Mouse (Mus musculus) kidney, postnatal 0 days (tissue): ENCODE data around the gene Ly6f. TPM values are rescaled to one million over a fixed set of nuclear protein-coding genes. Genes with fewer than 3 reads are reported as not detected.
A peak's percentile ranks its signal among the peaks of the same experiment; 100 is the strongest.

Experiments
- ATAC-seq: fragments of 200-750 bp; cut with Nextera tagmentation; replicated peaks from 2 replicates; pipeline ENCODE4 v1.8.0; 2017; ENCODE audit warnings: low read depth, moderate number of reproducible peaks, moderate TSS enrichment, moderate library complexity; ENCODE audit not compliant: low FRiP score
- DNase-seq: peaks from one replicate; pipeline ENCODE4 v3.0.0-alpha.2; 2016; ENCODE audit warnings: low spot score
- H3K27ac ChIP-seq: fragments of 300-500 bp; sonication (generic); 2 replicates; pipeline ENCODE4 v1.5.1; 2014; ENCODE audit warnings: mild to moderate bottlenecking
- H3K27me3 ChIP-seq: fragments of 300-500 bp; sonication (generic); 2 replicates; pipeline ENCODE4 v1.6.1; 2014; ENCODE audit warnings: low read length, mixed read lengths; ENCODE audit not compliant: insufficient read depth
- H3K36me3 ChIP-seq: fragments of 300-500 bp; sonication (generic); 2 replicates; pipeline ENCODE4 v1.6.1; 2014; ENCODE audit warnings: low read length, mixed read lengths; ENCODE audit not compliant: insufficient read depth
- H3K4me1 ChIP-seq: fragments of 300-500 bp; sonication (generic); replicated peaks from 2 replicates; pipeline ENCODE4 v1.6.1; 2014; ENCODE audit warnings: antibody characterized with exemption, low read length, mixed read lengths; ENCODE audit not compliant: insufficient read depth
- H3K4me2 ChIP-seq: fragments of 300-500 bp; sonication (generic); 2 replicates; pipeline ENCODE4 v1.6.1; 2014; ENCODE audit warnings: mild to moderate bottlenecking, low read length, moderate library complexity, mixed read lengths
- H3K4me3 ChIP-seq: fragments of 300-500 bp; sonication (generic); replicated peaks from 2 replicates; pipeline ENCODE4 v1.5.1; 2014; ENCODE audit warnings: low read depth, low read length
- H3K9ac ChIP-seq: fragments of 300-500 bp; sonication (generic); 2 replicates; pipeline ENCODE4 v1.6.1; 2014; ENCODE audit warnings: low read depth, low read length
- H3K9me3 ChIP-seq: fragments of 300-500 bp; sonication (generic); replicated peaks from 2 replicates; pipeline ENCODE4 v1.6.1; 2016; ENCODE audit warnings: low read length, inconsistent platforms, mixed read lengths
- CTCF ChIP-seq: IDR thresholded peaks from 2 replicates; pipeline ENCODE4 v1.5.1; 2016; ENCODE audit warnings: antibody characterized with exemption, low read depth, mild to moderate bottlenecking, moderate library complexity
- WGBS: fragments of 180-500 bp; shearing (Covaris S2); extraction: QIAGEN DNeasy Blood & Tissue Kit; methylation state at CpG from one replicate; pipeline ENCODE4 v1.1.7; 2014; 5-methylcytosine and 5-hydroxymethylcytosine counted together
- polyA plus RNA-seq: library from polyadenylated mRNA; unstranded; fragments of >200 nt; fragmentation: Nextera tagmentation; extraction: Ambion mirVana; gene quantifications from 2 replicates; pipeline ENCODE4 v1.2.1, GENCODE M21; 2015

Gene Ly6f
- polyA plus RNA-seq: 3.0 and 3.5 TPM in 2 replicates

DNA sequence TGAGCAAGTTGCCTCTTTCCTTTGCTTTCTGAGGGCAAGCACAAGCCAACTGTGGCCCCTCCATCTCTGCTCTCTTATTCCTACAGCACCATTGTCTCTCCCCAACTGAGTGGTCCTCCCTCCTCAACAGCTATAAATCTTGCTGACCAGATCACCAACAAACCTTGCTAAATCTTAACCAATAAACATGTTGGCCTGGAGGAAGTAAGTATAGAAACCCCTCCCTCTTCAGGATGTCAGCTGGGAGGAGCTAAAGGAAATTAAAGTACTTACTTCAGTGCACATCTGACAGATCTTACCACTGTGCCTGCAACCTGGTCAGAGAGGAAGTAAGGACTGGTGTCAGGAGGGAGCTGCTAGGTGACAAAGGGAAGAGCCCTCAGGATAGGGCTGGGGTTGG, at the start of gene Ly6f:
Gene Ly6f, plus strand, starts transcription at position 301 of the 400 bp plus-strand sequence.
- H3K4me1 ChIP-seq: no peaks in the 10 kb centered on the region
- no peaks in the 10 kb centered on the region for H3K9me3 ChIP-seq
- H3K36me3 ChIP-seq: no peaks in the 10 kb centered on the region

GRCm38 (mm10) chr15:75221942-75222341, 46.3 kb upstream of the Ly6f start:
- no peaks in the 10 kb centered on the region for H3K9me3 ChIP-seq
- no peak overlapping the region for H3K9ac ChIP-seq
- H3K4me1 ChIP-seq: no peaks in the 10 kb centered on the region
- H3K4me2 ChIP-seq: no peak overlapping the region
- DNase-seq: no peak
- no peak for ATAC-seq
- H3K4me3 ChIP-seq: no peak overlapping the region
- no peak for TF ChIP-seq CTCF
- H3K27me3 ChIP-seq: no peaks in the 10 kb centered on the region
- no peak overlapping the region for H3K27ac ChIP-seq
- no peaks in the 10 kb centered on the region for H3K36me3 ChIP-seq

More for the DNA sequence above, at the start of gene Ly6f:
- H3K27ac ChIP-seq: no peak within 1 kb of the TSS
- no peaks in the 10 kb centered on the region for H3K27me3 ChIP-seq
- no peak within 1 kb of the TSS for H3K4me3 ChIP-seq
- DNase-seq: no peak
- TF ChIP-seq CTCF: no peak
- ATAC-seq: no peak
- no peak within 1 kb of the TSS for H3K9ac ChIP-seq
- no peak within 1 kb of the TSS for H3K4me2 ChIP-seq

GRCm38 (mm10) chr15:75237736-75238288, 30.4 kb upstream of the Ly6f start:
- H3K36me3 ChIP-seq: no peaks in the 10 kb centered on the region
- WGBS: 66% methylated on average over 3 of the region's 3 CpGs
- no peak overlapping the region for H3K27ac ChIP-seq
- DNase-seq (peak; percentile 14), ATAC-seq (peak; percentile 74)
- TF ChIP-seq CTCF: no peak
- no peaks in the 10 kb centered on the region for H3K27me3 ChIP-seq
- H3K4me2 ChIP-seq: no peak overlapping the region
- no peaks in the 10 kb centered on the region for H3K4me1 ChIP-seq
- H3K9me3 ChIP-seq: no peaks in the 10 kb centered on the region
- H3K4me3 ChIP-seq: no peak overlapping the region
- no peak overlapping the region for H3K9ac ChIP-seq

- Histone ChIP-seq H3K27ac (peak overlapping the region; percentile 15; the same call in 1 of the 2 replicates), H3K36me3 (no peaks in the 10 kb centered on the region), H3K27me3 (no peaks in the 10 kb centered on the region), H3K4me2 (no peak overlapping the region), H3K4me3 (no peak overlapping the region), H3K9ac (no peak overlapping the region), H3K4me1 (no peaks in the 10 kb centered on the region), H3K9me3 (no peaks in the 10 kb centered on the region)
- 29% methylated on average over 2 of the region's 2 CpGs for WGBS
- no peak for TF ChIP-seq CTCF
- DNase-seq (peak; percentile 30), ATAC-seq (peak; percentile 36; the same call in 1 of the 2 replicates)
These were observed 27.7 kb upstream of the Ly6f start for GRCm38 (mm10) chr15:75240558-75240957.

DNA sequence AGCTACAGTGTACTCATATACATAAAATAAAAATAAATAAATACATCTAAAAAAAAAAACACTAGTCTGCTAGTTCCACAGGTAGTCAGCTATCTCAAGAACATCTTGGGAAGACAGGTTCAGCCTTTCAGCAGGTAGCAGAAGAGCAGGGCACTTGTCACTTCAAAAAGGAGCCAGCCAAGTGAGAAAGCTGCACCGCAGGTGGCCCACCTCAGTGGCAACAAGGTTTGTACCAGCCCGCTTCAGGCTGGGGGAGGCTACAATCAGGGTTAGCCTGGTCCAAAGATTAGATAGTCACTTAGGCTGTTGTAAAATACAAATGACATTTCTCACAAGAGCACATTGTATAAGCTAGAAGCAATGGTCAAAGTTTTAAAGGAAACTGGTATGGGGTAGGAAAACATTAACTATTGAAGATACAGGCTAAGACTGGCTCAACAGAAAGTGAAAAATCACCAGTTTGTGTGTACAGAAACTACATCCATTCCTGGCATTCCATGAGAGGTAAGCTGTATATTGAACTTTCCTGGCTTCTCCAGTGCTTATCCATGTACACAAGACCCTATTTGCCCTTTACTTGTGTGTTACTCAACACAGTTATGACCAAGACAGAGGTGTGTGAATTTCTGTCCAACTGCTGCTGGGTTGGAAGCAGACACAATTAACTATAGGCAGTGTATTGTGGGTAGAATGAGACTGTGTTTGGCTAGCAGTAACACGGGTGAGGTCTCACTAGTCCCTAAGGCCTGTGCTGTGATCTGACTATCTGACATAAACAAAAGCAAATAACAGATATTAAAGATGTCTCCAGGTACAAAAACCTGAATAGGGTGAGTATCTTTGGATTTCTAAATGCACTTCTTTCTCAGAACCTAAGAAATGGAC, 25.2 kb upstream of the Ly6f start:
- Histone ChIP-seq H3K27ac (no peak overlapping the region; the same call in 1 of the 2 replicates), H3K4me3 (no peak overlapping the region), H3K9ac (no peak overlapping the region), H3K4me1 (no peaks in the 10 kb centered on the region), H3K36me3 (no peaks in the 10 kb centered on the region), H3K9me3 (no peaks in the 10 kb centered on the region), H3K4me2 (no peak overlapping the region), H3K27me3 (no peaks in the 10 kb centered on the region)
- no peak for ATAC-seq
- no peak for DNase-seq
- no peak for TF ChIP-seq CTCF
- WGBS: 73% methylated on average over 3 of the region's 3 CpGs

GRCm38 (mm10) chr15:75254671-75255070, 13.6 kb upstream of the Ly6f start:
- H3K27ac ChIP-seq: no peak overlapping the region
- no peak for DNase-seq
- no peaks in the 10 kb centered on the region for H3K36me3 ChIP-seq
- TF ChIP-seq CTCF: no peak
- H3K4me3 ChIP-seq: no peak overlapping the region
- 86% methylated on average over 3 of the region's 3 CpGs for WGBS
- no peak for ATAC-seq
- no peak overlapping the region for H3K4me2 ChIP-seq
- H3K27me3 ChIP-seq: no peaks in the 10 kb centered on the region
- no peak overlapping the region for H3K9ac ChIP-seq
- H3K9me3 ChIP-seq: no peaks in the 10 kb centered on the region
- no peaks in the 10 kb centered on the region for H3K4me1 ChIP-seq
